In genomic region chr1:179668013-179668805, GRCm38 (mm10) we compare ENCODE assay signal across 8 mouse cellular contexts. TPM values are rescaled to one million over a fixed set of nuclear protein-coding genes. Genes with fewer than 3 reads are reported as not detected.
DNase-seq lines count a peak whose midpoint lies in the region; ATAC-seq lines count a peak whose summit lies in the region.

Sccpdh (plus strand) TSS chr1:179668210.

- peak; percentile 15 to 30 for DNase-seq in CD8-positive naive resting alpha-beta T cell, adult 2 months (ENCODE audit: low read depth in 2 of 2, low spot score in 2 of 2)
- DNase-seq in c-Kit-positive CD71-negative TER-119-negative erythroid progenitor cells, embryonic 14.5 days (ENCODE audit: low read depth): peak; percentile 57
- DNase-seq in forebrain, embryonic 11.5 days (ENCODE audit: low spot score): peak; percentile 92
- peak; percentile 94 for DNase-seq in kidney, postnatal 14 days
- DNase-seq in naive thymus-derived CD4-positive, alpha-beta T cell, adult 2 months (ENCODE audit: low read depth): peak; percentile 66
- peak; percentile 84 for DNase-seq in splenic B cell, adult 2 months (ENCODE audit: low read depth, low spot score)

- H3K27me3 ChIP-seq in forebrain, embryonic 11.5 days (ENCODE audit: control insufficient read depth, insufficient read depth, low read length): no peaks in the 10 kb centered on the region
- no peaks in the 10 kb centered on the region for H3K27me3 ChIP-seq in heart, embryonic 15.5 days
- H3K27me3 ChIP-seq in liver, embryonic 12.5 days (replicated peaks): peaks cover 37% of the 10 kb centered on the region
- H3K27me3 ChIP-seq in splenic B cell, adult 2 months (ENCODE audit: control insufficient read depth, insufficient read depth, low read length, poor library complexity, severe bottlenecking): no peaks in the 10 kb centered on the region

- peak within 1 kb of the TSS; percentile 77 for H3K4me2 ChIP-seq in forebrain, embryonic 11.5 days (ENCODE audit: low read depth, low read length, severe bottlenecking)
- H3K4me2 ChIP-seq in heart, embryonic 15.5 days: peak within 1 kb of the TSS; percentile 93
- H3K4me2 ChIP-seq in liver, embryonic 12.5 days: peak within 1 kb of the TSS; percentile 94

- peak; percentile 97 for ATAC-seq in forebrain, embryonic 11.5 days (replicated peaks; ENCODE audit: low FRiP score)
- peak; percentile 97 for ATAC-seq in heart, embryonic 15.5 days (replicated peaks; ENCODE audit: insufficient number of reproducible peaks, insufficient read depth, low FRiP score, low read depth)
- ATAC-seq in liver, embryonic 12.5 days: peak; percentile 87

- peak within 1 kb of the TSS; percentile 86 for H3K9ac ChIP-seq in forebrain, embryonic 11.5 days (ENCODE audit: low read length)
- H3K9ac ChIP-seq in heart, embryonic 15.5 days: peak within 1 kb of the TSS; percentile 87
- H3K9ac ChIP-seq in liver, embryonic 12.5 days: peak within 1 kb of the TSS; percentile 70

- H3K36me3 ChIP-seq in forebrain, embryonic 11.5 days (ENCODE audit: control insufficient read depth, insufficient read depth, low read length): no peaks in the 10 kb centered on the region; the same call in 1 of the 2 replicates
- H3K36me3 ChIP-seq in heart, embryonic 15.5 days: peaks cover 5% of the 10 kb centered on the region; the same call in 1 of the 2 replicates
- H3K36me3 ChIP-seq in liver, embryonic 12.5 days: no peaks in the 10 kb centered on the region
- H3K36me3 ChIP-seq in splenic B cell, adult 2 months (ENCODE audit: control insufficient read depth, insufficient read depth, low read length, poor library complexity, severe bottlenecking): no peaks in the 10 kb centered on the region

- no peaks in the 10 kb centered on the region for H3K9me3 ChIP-seq in forebrain, embryonic 11.5 days (ENCODE audit: control insufficient read depth, low read length)
- no peaks in the 10 kb centered on the region for H3K9me3 ChIP-seq in heart, embryonic 15.5 days (replicated peaks)
- no peaks in the 10 kb centered on the region for H3K9me3 ChIP-seq in liver, embryonic 12.5 days (replicated peaks)

- peak within 1 kb of the TSS; percentile 14 for H3K27ac ChIP-seq in forebrain, embryonic 11.5 days (ENCODE audit: low read depth, low read length)
- H3K27ac ChIP-seq in heart, embryonic 15.5 days: peak within 1 kb of the TSS; percentile 93
- H3K27ac ChIP-seq in liver, embryonic 12.5 days: no peak within 1 kb of the TSS; the same call in 1 of the 2 replicates

- no peaks in the 10 kb centered on the region for H3K4me1 ChIP-seq in forebrain, embryonic 11.5 days (replicated peaks; ENCODE audit: control insufficient read depth, insufficient read depth, low read length)
- H3K4me1 ChIP-seq in heart, embryonic 15.5 days (replicated peaks): peaks cover 14% of the 10 kb centered on the region
- H3K4me1 ChIP-seq in liver, embryonic 12.5 days: peaks cover 17% of the 10 kb centered on the region

- peak within 1 kb of the TSS; percentile 73 for H3K4me3 ChIP-seq in forebrain, embryonic 11.5 days (ENCODE audit: low read depth, low read length)
- peak within 1 kb of the TSS; percentile 88 for H3K4me3 ChIP-seq in heart, embryonic 15.5 days
- peak within 1 kb of the TSS; percentile 68 for H3K4me3 ChIP-seq in liver, embryonic 12.5 days

- under 1% methylated on average over 84 of the region's 84 CpGs for WGBS in forebrain, embryonic 11.5 days
- WGBS in heart, embryonic 15.5 days: under 1% methylated on average over 82 of the region's 84 CpGs
- WGBS in liver, embryonic 12.5 days (ENCODE audit: insufficient replicate concordance): under 1% methylated on average over 80 of the region's 84 CpGs

RNA-seq across cellular contexts. Expression of gene Sccpdh, which starts in this region (rescaled TPM):
- 76.7 and 79.5 TPM in 2 replicates for polyA plus RNA-seq in forebrain, embryonic 11.5 days (2014; fragmentation: Nextera tagmentation; extraction: Ambion mirVana)
- polyA plus RNA-seq in heart, embryonic 15.5 days (2015; fragmentation: Nextera tagmentation; extraction: Ambion mirVana): 87.0 and 94.9 TPM in 2 replicates
- polyA plus RNA-seq in liver, embryonic 12.5 days (2016; fragmentation: Nextera tagmentation; extraction: Ambion mirVana): 14.5 and 14.8 TPM in 2 replicates

Comparison
In these comparisons a context has a peak if more than half of its experiments do, and no peak if none do; other contexts are left out.
1. DNase-seq: peak in every context shown above with its lines; median percentile 94 in kidney, postnatal 14 days; 92 in forebrain, embryonic 11.5 days; 84 in splenic B cell, adult 2 months; 66 in naive thymus-derived CD4-positive, alpha-beta T cell, adult 2 months; 57 in c-Kit-positive CD71-negative TER-119-negative erythroid progenitor cells, embryonic 14.5 days; 22 in CD8-positive naive resting alpha-beta T cell, adult 2 months.